Mouse (Mus musculus) midbrain, postnatal 0 days (tissue): ENCODE measurements at regions not wholly inside any gene's neighbourhood (a gene's known extent, or its start where the extent isn't known, plus 50 kb on each side); places are given as distances from the start of the nearest gene placed in this dataset.

ENCODE experiments used
- ATAC-seq: fragments of 200-750 bp; cut with Nextera tagmentation; 2 replicates; pipeline ENCODE4 v1.8.0; 2017; ENCODE audit warnings: moderate number of reproducible peaks, mild to moderate bottlenecking, moderate TSS enrichment, moderate library complexity; ENCODE audit not compliant: low FRiP score
- DNase-seq: peaks from one replicate; pipeline ENCODE4 v3.0.0-alpha.2; 2015; ENCODE audit warnings: low spot score
- H3K27ac ChIP-seq: fragments of 300-500 bp; sonication (generic); 2 replicates; pipeline ENCODE4 v1.5.1; 2014; ENCODE audit warnings: low read depth, mild to moderate bottlenecking, low read length, mixed read lengths
- H3K27me3 ChIP-seq: fragments of 300-500 bp; sonication (generic); 2 replicates; pipeline ENCODE4 v1.6.1; 2014; ENCODE audit warnings: low read length, control low read depth, mixed read lengths; ENCODE audit not compliant: insufficient read depth
- H3K36me3 ChIP-seq: fragments of 300-500 bp; sonication (generic); 2 replicates; pipeline ENCODE4 v1.6.1; 2014; ENCODE audit warnings: low read length, control low read depth, mixed read lengths; ENCODE audit not compliant: insufficient read depth
- H3K4me1 ChIP-seq: fragments of 300-500 bp; sonication (generic); 2 replicates; pipeline ENCODE4 v1.6.1; 2014; ENCODE audit warnings: mild to moderate bottlenecking, control low read depth, antibody characterized with exemption, low read length, mixed read lengths; ENCODE audit not compliant: insufficient read depth
- H3K4me2 ChIP-seq: fragments of 300-500 bp; sonication (generic); 2 replicates; pipeline ENCODE4 v1.6.1; 2014; ENCODE audit warnings: low read depth, mild to moderate bottlenecking, low read length, mixed read lengths; ENCODE audit not compliant: poor library complexity, severe bottlenecking
- H3K4me3 ChIP-seq: fragments of 300-500 bp; sonication (generic); 2 replicates; pipeline ENCODE4 v1.5.1; 2014; ENCODE audit warnings: low read depth, mild to moderate bottlenecking, low read length, moderate library complexity
- H3K9ac ChIP-seq: fragments of 300-500 bp; sonication (generic); replicated peaks from 2 replicates; pipeline ENCODE4 v1.6.1; 2014; ENCODE audit warnings: mild to moderate bottlenecking, low read length, moderate library complexity, mixed read lengths; ENCODE audit not compliant: poor library complexity, severe bottlenecking
- H3K9me3 ChIP-seq: fragments of 300-500 bp; sonication (generic); 2 replicates; pipeline ENCODE4 v1.6.1; 2016; ENCODE audit warnings: low read length, control low read depth
- CTCF ChIP-seq: IDR thresholded peaks from 2 replicates; pipeline ENCODE4 v1.5.1; 2016; ENCODE audit warnings: antibody characterized with exemption, mild to moderate bottlenecking
- WGBS: fragments of 180-500 bp; shearing (Covaris S2); extraction: QIAGEN DNeasy Blood & Tissue Kit; methylation state at CpG from one replicate; pipeline ENCODE4 v1.1.7; 2014; 5-methylcytosine and 5-hydroxymethylcytosine counted together

- no peaks in the 10 kb centered on the region for H3K4me1 ChIP-seq
- H3K27ac ChIP-seq, result no peak overlapping the region
- no peak for ATAC-seq
- TF ChIP-seq CTCF, result no peak
- no peaks in the 10 kb centered on the region for H3K9me3 ChIP-seq
- no peak overlapping the region for H3K4me2 ChIP-seq
- H3K9ac ChIP-seq, result no peak overlapping the region
- DNase-seq, result no peak
- H3K4me3 ChIP-seq, result no peak overlapping the region
- no peaks in the 10 kb centered on the region for H3K27me3 ChIP-seq
- 80% methylated on average over 2 of the region's 2 CpGs for WGBS
- no peaks in the 10 kb centered on the region for H3K36me3 ChIP-seq
Measured at GRCm38 (mm10) chr14:86435345-86435744, 705.7 kb downstream of the Diaph3 start.

GRCm38 (mm10) chr14:86431215-86431816 is 709.7 kb downstream of the Diaph3 start:
- no peak overlapping the region for H3K4me3 ChIP-seq
- H3K9me3 ChIP-seq, result no peaks in the 10 kb centered on the region
- no peak for TF ChIP-seq CTCF
- 71% methylated on average over 6 of the region's 6 CpGs for WGBS
- no peak overlapping the region for H3K9ac ChIP-seq
- DNase-seq (no peak), ATAC-seq (no peak)
- no peaks in the 10 kb centered on the region for H3K36me3 ChIP-seq
- H3K27me3 ChIP-seq, result no peaks in the 10 kb centered on the region
- H3K4me1 ChIP-seq, result no peaks in the 10 kb centered on the region
- H3K4me2 ChIP-seq, result no peak overlapping the region
- H3K27ac ChIP-seq, result no peak overlapping the region

- H3K27ac ChIP-seq, result no peak overlapping the region
- H3K4me3 ChIP-seq, result no peak overlapping the region
- TF ChIP-seq CTCF, result no peak
- no peak overlapping the region for H3K4me2 ChIP-seq
- no peaks in the 10 kb centered on the region for H3K27me3 ChIP-seq
- H3K9me3 ChIP-seq, result no peaks in the 10 kb centered on the region
- H3K9ac ChIP-seq, result no peak overlapping the region
- ATAC-seq (no peak), DNase-seq (peak; percentile 21)
- WGBS, result 76% methylated on average over 5 of the region's 5 CpGs
- no peaks in the 10 kb centered on the region for H3K4me1 ChIP-seq
- H3K36me3 ChIP-seq, result no peaks in the 10 kb centered on the region
Measured at GRCm38 (mm10) chr14:86421881-86422280, 719.2 kb downstream of the Diaph3 start.

- Histone ChIP-seq H3K27me3 (no peaks in the 10 kb centered on the region), H3K9me3 (no peaks in the 10 kb centered on the region), H3K4me3 (no peak overlapping the region), H3K36me3 (no peaks in the 10 kb centered on the region), H3K27ac (no peak overlapping the region), H3K4me1 (no peaks in the 10 kb centered on the region), H3K4me2 (no peak overlapping the region), H3K9ac (no peak overlapping the region)
- DNase-seq (no peak), ATAC-seq (no peak)
- no peak for TF ChIP-seq CTCF
- 86% methylated on average over 3 of the region's 3 CpGs for WGBS
Measured at GRCm38 (mm10) chr14:86419959-86420598, 721.0 kb downstream of the Diaph3 start.

GRCm38 (mm10) chr14:86396876-86397275 is 744.2 kb downstream of the Diaph3 start:
- Histone ChIP-seq H3K4me3 (no peak overlapping the region), H3K27me3 (no peaks in the 10 kb centered on the region), H3K4me1 (peaks cover 8% of the 10 kb centered on the region; the same call in 1 of the 2 replicates), H3K27ac (no peak overlapping the region), H3K36me3 (no peaks in the 10 kb centered on the region), H3K9ac (no peak overlapping the region), H3K9me3 (no peaks in the 10 kb centered on the region), H3K4me2 (no peak overlapping the region; the same call in 1 of the 2 replicates)
- TF ChIP-seq CTCF, result no peak
- no peak for ATAC-seq
- DNase-seq, result no peak
- WGBS, result 49% methylated on average over 3 of the region's 3 CpGs

GRCm38 (mm10) chr14:86395951-86396361 is 745.1 kb downstream of the Diaph3 start:
- ATAC-seq, result peak; percentile 54; the same call in 1 of the 2 replicates
- peak; percentile 74 for DNase-seq
- Histone ChIP-seq H3K27me3 (no peaks in the 10 kb centered on the region), H3K9me3 (no peaks in the 10 kb centered on the region), H3K4me2 (peak overlapping the region; percentile 42), H3K4me3 (peak overlapping the region; percentile 17), H3K4me1 (peaks cover 8% of the 10 kb centered on the region; the same call in 1 of the 2 replicates), H3K36me3 (no peaks in the 10 kb centered on the region), H3K9ac (0 out of 2 replicates have a peak overlapping the region, but pooled peaks have one; percentile 19), H3K27ac (no peak overlapping the region)
- TF ChIP-seq CTCF, result 0 out of 2 replicates have a peak, but pooled peaks have one; percentile 1
- WGBS, result 7% methylated on average over 9 of the region's 9 CpGs
